9 mouse cellular contexts compared by ENCODE assay signal in the genomic region with DNA sequence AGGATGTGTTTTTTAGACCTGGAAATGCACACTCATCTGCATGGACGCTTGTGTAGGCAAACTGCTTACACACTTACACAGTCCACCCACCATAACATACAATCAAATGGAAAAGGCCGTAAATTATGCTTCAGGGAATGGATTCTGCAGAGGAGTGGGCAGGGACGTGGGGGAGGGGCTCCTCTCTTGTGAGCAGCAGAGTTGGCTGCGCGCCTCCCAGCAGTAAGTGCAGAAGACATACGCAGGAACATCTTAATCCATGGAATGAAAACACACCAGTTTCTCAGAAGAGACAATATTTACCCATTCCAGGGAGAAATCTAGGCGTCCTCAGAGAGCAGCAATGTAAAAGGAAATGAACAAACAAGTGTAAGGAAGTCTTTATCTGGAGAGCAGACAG.
DNase-seq lines count a peak whose midpoint lies in the region; ATAC-seq lines count a peak whose summit lies in the region.
"Had no signal": no experiment of that assay in that cellular context is flagged by ENCODE, and none has a peak within 500 bp of the region (broad histone marks: within the 10 kb centered on the region; RNA-seq: fewer than 3 reads in every experiment).

No protein-coding gene starts in this region.

- H3K27me3 ChIP-seq in forebrain, embryonic 14.5 days (replicated peaks; ENCODE audit: control insufficient read depth, insufficient read depth, low read length) = no peaks in the 10 kb centered on the region
- no peaks in the 10 kb centered on the region for H3K27me3 ChIP-seq in forebrain, embryonic 16.5 days (replicated peaks; ENCODE audit: control insufficient read depth, insufficient read depth, low read length)
- no peaks in the 10 kb centered on the region for H3K27me3 ChIP-seq in midbrain, embryonic 15.5 days (replicated peaks)
- 0 out of 2 replicates have a peak, but pooled peaks cover 7% of the 10 kb centered on the region for H3K27me3 ChIP-seq in midbrain, embryonic 10.5 days (ENCODE audit: low read depth, poor library complexity, severe bottlenecking)
- no peaks in the 10 kb centered on the region for H3K27me3 ChIP-seq in limb, embryonic 10.5 days (ENCODE audit: low read depth, poor library complexity, severe bottlenecking)
- H3K27me3 ChIP-seq in stomach, embryonic 15.5 days (replicated peaks) = no peaks in the 10 kb centered on the region

- H3K4me1 ChIP-seq in forebrain, embryonic 14.5 days (ENCODE audit: control insufficient read depth, insufficient read depth, low read length) = no peaks in the 10 kb centered on the region; the same call in 1 of the 2 replicates
- H3K4me1 ChIP-seq in forebrain, embryonic 16.5 days (replicated peaks; ENCODE audit: control insufficient read depth, insufficient read depth, low read length) = peaks cover 7% of the 10 kb centered on the region; the same call in 1 of the 2 replicates
- H3K4me1 ChIP-seq in midbrain, embryonic 15.5 days = peaks cover 8% of the 10 kb centered on the region; the same call in 1 of the 2 replicates
- peaks cover 8% of the 10 kb centered on the region for H3K4me1 ChIP-seq in midbrain, embryonic 10.5 days
- peaks cover 44% of the 10 kb centered on the region for H3K4me1 ChIP-seq in limb, embryonic 10.5 days
- peaks cover 24% of the 10 kb centered on the region for H3K4me1 ChIP-seq in stomach, embryonic 15.5 days

- no peaks in the 10 kb centered on the region for H3K9me3 ChIP-seq in forebrain, embryonic 14.5 days (replicated peaks; ENCODE audit: control insufficient read depth, low read length)
- peaks cover 3% of the 10 kb centered on the region; the same call in 1 of the 2 replicates for H3K9me3 ChIP-seq in forebrain, embryonic 16.5 days (ENCODE audit: control insufficient read depth, low read length)
- H3K9me3 ChIP-seq in midbrain, embryonic 15.5 days = no peaks in the 10 kb centered on the region
- H3K9me3 ChIP-seq in midbrain, embryonic 10.5 days (replicated peaks) = peaks cover 8% of the 10 kb centered on the region; the same call in 1 of the 2 replicates
- no peaks in the 10 kb centered on the region; the same call in 1 of the 2 replicates for H3K9me3 ChIP-seq in limb, embryonic 10.5 days (replicated peaks)
- no peaks in the 10 kb centered on the region for H3K9me3 ChIP-seq in stomach, embryonic 15.5 days

- WGBS in forebrain, embryonic 14.5 days = 52% methylated on average over 7 of the region's 7 CpGs
- 37% methylated on average over 7 of the region's 7 CpGs for WGBS in forebrain, embryonic 16.5 days
- 30% methylated on average over 7 of the region's 7 CpGs for WGBS in midbrain, embryonic 15.5 days
- WGBS in midbrain, embryonic 10.5 days = 47% methylated on average over 7 of the region's 7 CpGs
- WGBS in limb, embryonic 10.5 days = 45% methylated on average over 7 of the region's 7 CpGs
- 14% methylated on average over 7 of the region's 7 CpGs for whole genome bisulfite sequencing in stomach, embryonic 15.5 days

- no peak overlapping the region for H3K4me3 ChIP-seq in forebrain, embryonic 14.5 days (ENCODE audit: low read depth, low read length)
- no peak overlapping the region for H3K4me3 ChIP-seq in forebrain, embryonic 16.5 days (replicated peaks; ENCODE audit: low read length)
- no peak overlapping the region for H3K4me3 ChIP-seq in midbrain, embryonic 15.5 days
- no peak overlapping the region for H3K4me3 ChIP-seq in midbrain, embryonic 10.5 days
- H3K4me3 ChIP-seq in limb, embryonic 10.5 days = no peak overlapping the region
- H3K4me3 ChIP-seq in stomach, embryonic 15.5 days (replicated peaks) = no peak overlapping the region

- no peak overlapping the region for H3K9ac ChIP-seq in forebrain, embryonic 14.5 days (ENCODE audit: low read length)
- H3K9ac ChIP-seq in forebrain, embryonic 16.5 days (replicated peaks; ENCODE audit: low read depth, low read length) = no peak overlapping the region
- no peak overlapping the region for H3K9ac ChIP-seq in midbrain, embryonic 15.5 days
- no peak overlapping the region for H3K9ac ChIP-seq in stomach, embryonic 15.5 days

- H3K36me3 ChIP-seq in forebrain, embryonic 14.5 days (ENCODE audit: control insufficient read depth, insufficient read depth, low read length) = 0 out of 2 replicates have a peak, but pooled peaks cover 5% of the 10 kb centered on the region
- H3K36me3 ChIP-seq in forebrain, embryonic 16.5 days (ENCODE audit: control insufficient read depth, insufficient read depth) = no peaks in the 10 kb centered on the region
- H3K36me3 ChIP-seq in midbrain, embryonic 15.5 days (replicated peaks) = no peaks in the 10 kb centered on the region
- peaks cover 17% of the 10 kb centered on the region for H3K36me3 ChIP-seq in midbrain, embryonic 10.5 days
- peaks cover 43% of the 10 kb centered on the region for H3K36me3 ChIP-seq in limb, embryonic 10.5 days
- peaks cover 9% of the 10 kb centered on the region; the same call in 1 of the 2 replicates for H3K36me3 ChIP-seq in stomach, embryonic 15.5 days

- peak; percentile 57 for DNase-seq in forebrain, embryonic 14.5 days (ENCODE audit: low spot score)
- DNase-seq in midbrain, embryonic 10.5 days (ENCODE audit: low spot score) = no peak
- DNase-seq in limb, embryonic 10.5 days (ENCODE audit: low spot score) = peak; percentile 46
- DNase-seq in adrenal gland, postnatal 4 days (ENCODE audit: low spot score in 2 of 2) = no peak
- DNase-seq: B cell, adult 2 months had no signal

- ATAC-seq in forebrain, embryonic 14.5 days = no peak
- no peak; the same call in 1 of the 2 replicates for ATAC-seq in forebrain, embryonic 16.5 days
- ATAC-seq in midbrain, embryonic 15.5 days (replicated peaks) = 0 out of 2 replicates have a peak, but pooled peaks have one; percentile 30
- ATAC-seq in stomach, embryonic 15.5 days (ENCODE audit: insufficient read depth, low FRiP score, low read depth) = 0 out of 2 replicates have a peak, but pooled peaks have one; percentile 22
- ATAC-seq in megakaryocyte-erythroid progenitor cell, adult 5-6 weeks (replicated peaks; ENCODE audit: low FRiP score, low TSS enrichment, poor library complexity, severe bottlenecking) = no peak

- no peak overlapping the region for H3K27ac ChIP-seq in forebrain, embryonic 14.5 days (ENCODE audit: low read depth, low read length)
- H3K27ac ChIP-seq in forebrain, embryonic 16.5 days (ENCODE audit: low read length) = no peak overlapping the region
- H3K27ac ChIP-seq in midbrain, embryonic 15.5 days = 0 out of 2 replicates have a peak overlapping the region, but pooled peaks have one; percentile 26
- no peak overlapping the region for H3K27ac ChIP-seq in midbrain, embryonic 10.5 days (replicated peaks)
- no peak overlapping the region for H3K27ac ChIP-seq in limb, embryonic 10.5 days
- peak overlapping the region; percentile 63; the same call in 1 of the 2 replicates for H3K27ac ChIP-seq in stomach, embryonic 15.5 days

- H3K4me2 ChIP-seq in forebrain, embryonic 14.5 days (ENCODE audit: low read length) = no peak overlapping the region
- H3K4me2 ChIP-seq in forebrain, embryonic 16.5 days (ENCODE audit: low read length) = no peak overlapping the region
- no peak overlapping the region for H3K4me2 ChIP-seq in midbrain, embryonic 15.5 days
- no peak overlapping the region for H3K4me2 ChIP-seq in stomach, embryonic 15.5 days

Comparison
In these comparisons a context has a peak if more than half of its experiments do, and no peak if none do; other contexts are left out.
1. H3K27ac ChIP-seq: peak in midbrain, embryonic 15.5 days (single experiment) and stomach, embryonic 15.5 days (single experiment); none in forebrain, embryonic 14.5 days (single experiment), forebrain, embryonic 16.5 days (single experiment), midbrain, embryonic 10.5 days (single experiment) and limb, embryonic 10.5 days (single experiment).
2. ATAC-seq: peak in midbrain, embryonic 15.5 days (single experiment) and stomach, embryonic 15.5 days (single experiment); none in forebrain, embryonic 14.5 days (single experiment), forebrain, embryonic 16.5 days (single experiment) and megakaryocyte-erythroid progenitor cell, adult 5-6 weeks (single experiment).
3. DNase-seq: peak in forebrain, embryonic 14.5 days (single experiment) and limb, embryonic 10.5 days (single experiment); none in midbrain, embryonic 10.5 days (single experiment) and adrenal gland, postnatal 4 days (0 of 2).